10 mouse cellular contexts compared by ENCODE assay signal in the genomic region with DNA sequence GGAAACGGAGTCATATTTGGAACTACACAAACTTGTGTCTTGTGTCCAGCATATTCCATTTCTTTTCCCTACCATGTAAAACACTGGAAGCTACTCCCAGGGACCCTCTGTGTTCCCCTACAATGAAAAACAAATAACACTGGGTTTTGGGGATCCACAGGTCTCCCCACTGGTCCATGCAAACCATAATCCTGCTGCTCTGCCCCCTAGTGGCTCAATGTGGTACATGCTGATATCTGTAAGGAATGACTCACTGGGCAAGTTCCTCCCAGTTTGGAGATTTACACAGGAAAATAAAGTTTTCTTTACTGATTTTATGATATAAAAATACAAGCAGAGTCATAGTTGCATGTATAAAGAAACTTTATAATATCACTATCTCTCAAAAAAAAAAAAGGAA.
A peak's percentile ranks its signal among the peaks of the same experiment; 100 is the strongest.
DNase-seq lines count a peak whose midpoint lies in the region; ATAC-seq and TF ChIP-seq lines count a peak whose summit lies in the region.
"Had no signal": no experiment of that assay in that cellular context is flagged by ENCODE, and none has a peak within 500 bp of the region (broad histone marks: within the 10 kb centered on the region; RNA-seq: fewer than 3 reads in every experiment).

No protein-coding gene starts in this region.

- TF ChIP-seq POLR2A in small intestine, adult 2 months (IDR thresholded peaks at IDR 0.05; ENCODE audit: low read depth, low read length): no peak

- no peak overlapping the region for H3K27ac ChIP-seq in forebrain, postnatal 0 days (ENCODE audit: low read depth, low read length)
- no peak overlapping the region for H3K27ac ChIP-seq in forebrain, embryonic 14.5 days (ENCODE audit: low read depth, low read length)
- H3K27ac ChIP-seq in small intestine, adult 2 months (ENCODE audit: insufficient read depth, low read depth, low read length): no peak overlapping the region
- H3K27ac ChIP-seq in midbrain, embryonic 13.5 days: no peak overlapping the region
- H3K27ac ChIP-seq: limb, embryonic 12.5 days had no signal

- no peak overlapping the region for H3K9ac ChIP-seq in forebrain, postnatal 0 days
- H3K9ac ChIP-seq in forebrain, embryonic 14.5 days (ENCODE audit: low read length): no peak overlapping the region
- no peak overlapping the region for H3K9ac ChIP-seq in midbrain, embryonic 13.5 days (replicated peaks)
- H3K9ac ChIP-seq: limb, embryonic 12.5 days had no signal

- WGBS in forebrain, postnatal 0 days: 100% methylated on average over 1 of the region's 1 CpGs
- WGBS in forebrain, embryonic 14.5 days: 100% methylated on average over 1 of the region's 1 CpGs
- WGBS in small intestine, adult 2 months: 100% methylated on average over 1 of the region's 1 CpGs
- WGBS in midbrain, embryonic 13.5 days: 100% methylated on average over 1 of the region's 1 CpGs

- H3K27me3 ChIP-seq in forebrain, postnatal 0 days (ENCODE audit: insufficient read depth, low read length): no peaks in the 10 kb centered on the region
- no peaks in the 10 kb centered on the region for H3K27me3 ChIP-seq in forebrain, embryonic 14.5 days (replicated peaks; ENCODE audit: control insufficient read depth, insufficient read depth, low read length)
- H3K27me3 ChIP-seq in small intestine, adult 2 months (ENCODE audit: control insufficient read depth, insufficient read depth, low read length): no peaks in the 10 kb centered on the region
- no peaks in the 10 kb centered on the region for H3K27me3 ChIP-seq in midbrain, embryonic 13.5 days
- H3K27me3 ChIP-seq: CH12.LX; limb, embryonic 12.5 days had no signal

- peak; percentile 70 for TF ChIP-seq CTCF in forebrain, postnatal 0 days (IDR thresholded peaks at IDR 0.05; ENCODE audit: low read depth)
- peak; percentile 66; the same call in 1 of the 2 replicates for TF ChIP-seq CTCF in small intestine, adult 2 months (IDR thresholded peaks at IDR 0.05; ENCODE audit: extremely low read depth, insufficient read length, insufficient replicate concordance, low read depth, low read length)

- no peak for ATAC-seq in forebrain, postnatal 0 days
- no peak for ATAC-seq in forebrain, embryonic 14.5 days
- peak; percentile 81 for ATAC-seq in erythroid progenitor cell, adult 5-6 weeks (replicated peaks; ENCODE audit: low FRiP score, poor library complexity, severe bottlenecking)
- no peak for ATAC-seq in midbrain, embryonic 13.5 days

- no peak overlapping the region for H3K4me2 ChIP-seq in forebrain, postnatal 0 days (ENCODE audit: low read depth)
- no peak overlapping the region for H3K4me2 ChIP-seq in forebrain, embryonic 14.5 days (ENCODE audit: low read length)
- H3K4me2 ChIP-seq in midbrain, embryonic 13.5 days (replicated peaks): no peak overlapping the region
- H3K4me2 ChIP-seq: limb, embryonic 12.5 days had no signal

- H3K9me3 ChIP-seq in forebrain, postnatal 0 days (ENCODE audit: low read length): no peaks in the 10 kb centered on the region
- H3K9me3 ChIP-seq in forebrain, embryonic 14.5 days (replicated peaks; ENCODE audit: control insufficient read depth, low read length): no peaks in the 10 kb centered on the region
- no peaks in the 10 kb centered on the region for H3K9me3 ChIP-seq in midbrain, embryonic 13.5 days
- H3K9me3 ChIP-seq: limb, embryonic 12.5 days had no signal

- peaks cover 29% of the 10 kb centered on the region for H3K4me1 ChIP-seq in forebrain, postnatal 0 days (ENCODE audit: insufficient read depth)
- peaks cover 53% of the 10 kb centered on the region for H3K4me1 ChIP-seq in forebrain, embryonic 14.5 days (ENCODE audit: control insufficient read depth, insufficient read depth, low read length)
- no peaks in the 10 kb centered on the region for H3K4me1 ChIP-seq in small intestine, adult 2 months (ENCODE audit: control insufficient read depth, insufficient read depth, insufficient read length, low read length)
- H3K4me1 ChIP-seq in midbrain, embryonic 13.5 days (replicated peaks): peaks cover 70% of the 10 kb centered on the region

- no peaks in the 10 kb centered on the region for H3K36me3 ChIP-seq in forebrain, postnatal 0 days (ENCODE audit: insufficient read depth)
- H3K36me3 ChIP-seq in forebrain, embryonic 14.5 days (ENCODE audit: control insufficient read depth, insufficient read depth, low read length): no peaks in the 10 kb centered on the region
- no peaks in the 10 kb centered on the region for H3K36me3 ChIP-seq in small intestine, adult 2 months (ENCODE audit: control insufficient read depth, insufficient read depth, low read length)
- H3K36me3 ChIP-seq in midbrain, embryonic 13.5 days: no peaks in the 10 kb centered on the region

- H3K4me3 ChIP-seq in forebrain, postnatal 0 days (ENCODE audit: low read depth, low read length): no peak overlapping the region
- no peak overlapping the region for H3K4me3 ChIP-seq in forebrain, embryonic 14.5 days (ENCODE audit: low read depth, low read length)
- no peak overlapping the region for H3K4me3 ChIP-seq in small intestine, adult 2 months (ENCODE audit: low read depth, low read length)
- H3K4me3 ChIP-seq in midbrain, embryonic 13.5 days (replicated peaks): no peak overlapping the region
- H3K4me3 ChIP-seq: limb, embryonic 12.5 days had no signal

- no peak for DNase-seq in forebrain, postnatal 0 days
- no peak for DNase-seq in forebrain, embryonic 14.5 days (ENCODE audit: low spot score)
- DNase-seq in right cerebral cortex, adult 2 months (ENCODE audit: low spot score in 2 of 2): peak; percentile 52 to 61
- no peak for DNase-seq in right cerebral cortex, postnatal 4 days
- no peak for DNase-seq in ovary, postnatal 10 days (ENCODE audit: low spot score)

Comparison
In these comparisons a context has a peak if more than half of its experiments do, and no peak if none do; other contexts are left out.
1. DNase-seq: peak in right cerebral cortex, adult 2 months (2 of 2); none in forebrain, postnatal 0 days (single experiment), forebrain, embryonic 14.5 days (single experiment), right cerebral cortex, postnatal 4 days (single experiment) and ovary, postnatal 10 days (single experiment).